Mouse (Mus musculus) G1E (cell line): ENCODE data around the gene Krtap5-4.

ENCODE experiments used
- CTCF ChIP-seq: IDR thresholded peaks from 2 replicates; pipeline ENCODE4 v1.5.1; 2012; ENCODE audit warnings: low read depth, low read length, inconsistent platforms, mixed read lengths
- GATA1 ChIP-seq: IDR thresholded peaks from 2 replicates; pipeline ENCODE4 v1.6.1; 2012; ENCODE audit warnings: borderline replicate concordance, low read length, inconsistent platforms, mixed read lengths
- GATA2 ChIP-seq: IDR thresholded peaks from 2 replicates; pipeline ENCODE4 v1.6.1; 2012; ENCODE audit warnings: low read depth, low read length, inconsistent platforms, borderline replicate concordance
- POLR2AphosphoS5 ChIP-seq: IDR thresholded peaks from 2 replicates; pipeline ENCODE4 v1.6.1; 2012; ENCODE audit warnings: low read depth, low read length, inconsistent platforms; ENCODE audit not compliant: insufficient replicate concordance
- TAL1 ChIP-seq: conservative IDR thresholded peaks from 2 replicates; pipeline ENCODE4 v1.6.1; 2012; ENCODE audit warnings: low read depth, low read length, inconsistent platforms, mixed read lengths

GRCm38 (mm10) chr7:142349308-142349961, 46.1 kb downstream of the Krtap5-4 start:
- TF ChIP-seq CTCF (no peak), GATA2 (no peak), GATA1 (no peak), TAL1 (no peak), POLR2AphosphoS5 (no peak)
